Mouse (Mus musculus): Measurements from ENCODE around the gene Dct. TPM values are rescaled to one million over a fixed set of nuclear protein-coding genes. Genes with fewer than 3 reads are reported as not detected.
A peak's percentile ranks its signal among the peaks of the same experiment; 100 is the strongest.

Dct gene
- polyA plus RNA-seq, 1 experiment from 2014 or later = 0.70 TPM

DNA sequence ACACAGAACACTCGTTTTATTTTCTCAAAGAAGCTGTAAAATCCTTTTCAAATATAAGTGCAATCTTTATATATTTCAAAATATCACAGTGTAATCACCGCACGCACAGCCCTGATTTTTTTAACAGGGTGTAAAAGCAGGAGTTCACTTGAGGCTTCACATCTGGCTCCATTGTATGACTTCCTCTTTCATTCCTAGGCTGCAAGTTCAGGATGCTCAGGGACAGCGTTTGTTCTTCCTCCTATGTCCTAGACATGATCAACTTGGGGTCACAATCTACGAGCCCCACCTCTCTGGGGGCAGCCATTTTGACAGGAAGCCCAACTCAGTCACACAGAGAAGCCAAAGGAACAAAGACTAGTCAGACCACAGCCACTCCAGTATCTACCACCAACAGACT lies 32.7 kb downstream of the Dct start:
- Histone ChIP-seq H3K4me2 (ENCODE audit: low read length) (no peak overlapping the region), H3K9ac (ENCODE audit: low read depth, low read length) (no peak overlapping the region), H3K9me3 (ENCODE audit: control insufficient read depth, low read length) (no peaks in the 10 kb centered on the region), H3K27me3 (replicated peaks; ENCODE audit: control insufficient read depth, insufficient read depth, low read length) (no peaks in the 10 kb centered on the region), H3K36me3 (ENCODE audit: control insufficient read depth, insufficient read depth, low read length) (no peaks in the 10 kb centered on the region), H3K4me3 (ENCODE audit: low read length) (no peak overlapping the region), H3K27ac (ENCODE audit: low read depth, low read length) (no peak overlapping the region), H3K4me1 (ENCODE audit: control insufficient read depth, insufficient read depth, low read depth, low read length) (no peaks in the 10 kb centered on the region)
- no peak for ATAC-seq
- WGBS = 84% methylated on average over 5 of the region's 5 CpGs

DNA sequence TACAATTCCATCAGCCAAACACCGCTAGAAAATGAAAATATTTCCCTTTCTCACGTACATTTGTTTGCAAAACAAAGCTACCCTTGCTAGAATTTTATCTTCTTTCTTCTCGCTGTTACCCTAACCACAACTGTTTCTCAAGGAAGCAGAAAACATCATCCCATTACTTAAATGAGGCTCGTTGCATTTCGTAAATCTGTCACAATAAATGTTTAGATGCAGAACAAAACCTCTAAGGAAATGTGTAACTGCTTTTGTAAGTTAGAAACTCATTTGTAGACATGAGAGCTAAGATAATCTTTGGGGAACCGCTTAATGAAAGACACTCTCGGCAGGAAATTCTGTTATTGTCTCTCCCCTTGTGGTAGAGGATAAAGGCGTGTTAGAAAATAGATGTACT lies 38.8 kb downstream of the Dct start:
- no peaks in the 10 kb centered on the region for H3K36me3 ChIP-seq (ENCODE audit: control insufficient read depth, insufficient read depth, low read length)
- H3K4me2 ChIP-seq (ENCODE audit: low read length) = no peak overlapping the region
- H3K4me1 ChIP-seq (ENCODE audit: control insufficient read depth, insufficient read depth, low read depth, low read length) = no peaks in the 10 kb centered on the region
- no peak overlapping the region for H3K9ac ChIP-seq (ENCODE audit: low read depth, low read length)
- no peaks in the 10 kb centered on the region for H3K9me3 ChIP-seq (ENCODE audit: control insufficient read depth, low read length)
- H3K27ac ChIP-seq (ENCODE audit: low read depth, low read length) = no peak overlapping the region
- H3K4me3 ChIP-seq (ENCODE audit: low read length) = no peak overlapping the region
- H3K27me3 ChIP-seq (replicated peaks; ENCODE audit: control insufficient read depth, insufficient read depth, low read length) = no peaks in the 10 kb centered on the region
- 65% methylated on average over 8 of the region's 8 CpGs for WGBS
- ATAC-seq = no peak

- Histone ChIP-seq H3K36me3 (ENCODE audit: control insufficient read depth, insufficient read depth, low read length) (no peaks in the 10 kb centered on the region), H3K9ac (ENCODE audit: low read depth, low read length) (no peak overlapping the region), H3K4me1 (ENCODE audit: control insufficient read depth, insufficient read depth, low read depth, low read length) (no peaks in the 10 kb centered on the region), H3K4me2 (ENCODE audit: low read length) (no peak overlapping the region), H3K27me3 (replicated peaks; ENCODE audit: control insufficient read depth, insufficient read depth, low read length) (no peaks in the 10 kb centered on the region), H3K4me3 (ENCODE audit: low read length) (no peak overlapping the region), H3K27ac (ENCODE audit: low read depth, low read length) (no peak overlapping the region), H3K9me3 (ENCODE audit: control insufficient read depth, low read length) (no peaks in the 10 kb centered on the region)
- 78% methylated on average over 9 of the region's 9 CpGs for WGBS
- ATAC-seq = no peak
Observed at GRCm38 (mm10) chr14:118009541-118009940, 42.5 kb downstream of the Dct start.

GRCm38 (mm10) chr14:118005697-118006096 lies 46.3 kb downstream of the Dct start:
- Histone ChIP-seq H3K4me3 (ENCODE audit: low read length) (no peak overlapping the region), H3K36me3 (ENCODE audit: control insufficient read depth, insufficient read depth, low read length) (no peaks in the 10 kb centered on the region), H3K4me1 (ENCODE audit: control insufficient read depth, insufficient read depth, low read depth, low read length) (peaks cover 16% of the 10 kb centered on the region), H3K9ac (ENCODE audit: low read depth, low read length) (no peak overlapping the region), H3K4me2 (ENCODE audit: low read length) (no peak overlapping the region), H3K27me3 (replicated peaks; ENCODE audit: control insufficient read depth, insufficient read depth, low read length) (peaks cover 3% of the 10 kb centered on the region; the same call in 1 of the 2 replicates), H3K9me3 (ENCODE audit: control insufficient read depth, low read length) (no peaks in the 10 kb centered on the region), H3K27ac (ENCODE audit: low read depth, low read length) (no peak overlapping the region)
- 15% methylated on average over 5 of the region's 5 CpGs for WGBS
- peak; percentile 41 for ATAC-seq

DNA sequence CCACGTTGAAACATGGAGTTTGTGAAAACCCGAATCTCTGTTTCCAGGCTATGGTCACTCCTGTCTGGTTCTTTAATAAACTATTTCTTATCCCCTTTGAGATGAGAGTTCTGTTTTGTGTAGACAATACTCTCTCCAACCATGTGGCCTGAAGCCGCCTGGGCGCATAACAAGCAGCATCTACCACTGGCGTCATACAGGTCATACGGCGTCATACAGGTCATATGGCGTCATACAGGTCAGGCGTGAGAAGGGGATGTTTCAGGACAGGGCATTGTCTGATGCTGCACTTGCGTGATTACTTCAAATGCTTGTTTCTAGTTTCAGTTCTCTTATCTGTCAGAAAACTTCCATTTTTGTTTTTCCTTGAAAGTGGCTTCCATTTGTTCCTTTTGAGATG lies 47.6 kb downstream of the Dct start:
- no peaks in the 10 kb centered on the region for H3K9me3 ChIP-seq (ENCODE audit: control insufficient read depth, low read length)
- H3K4me1 ChIP-seq (ENCODE audit: control insufficient read depth, insufficient read depth, low read depth, low read length) = peaks cover 16% of the 10 kb centered on the region
- no peak overlapping the region for H3K4me2 ChIP-seq (ENCODE audit: low read length)
- peaks cover 6% of the 10 kb centered on the region; the same call in 1 of the 2 replicates for H3K27me3 ChIP-seq (replicated peaks; ENCODE audit: control insufficient read depth, insufficient read depth, low read length)
- no peak overlapping the region for H3K27ac ChIP-seq (ENCODE audit: low read depth, low read length)
- H3K9ac ChIP-seq (ENCODE audit: low read depth, low read length) = no peak overlapping the region
- WGBS = 92% methylated on average over 10 of the region's 10 CpGs
- no peak overlapping the region for H3K4me3 ChIP-seq (ENCODE audit: low read length)
- H3K36me3 ChIP-seq (ENCODE audit: control insufficient read depth, insufficient read depth, low read length) = no peaks in the 10 kb centered on the region
- ATAC-seq = no peak

DNA sequence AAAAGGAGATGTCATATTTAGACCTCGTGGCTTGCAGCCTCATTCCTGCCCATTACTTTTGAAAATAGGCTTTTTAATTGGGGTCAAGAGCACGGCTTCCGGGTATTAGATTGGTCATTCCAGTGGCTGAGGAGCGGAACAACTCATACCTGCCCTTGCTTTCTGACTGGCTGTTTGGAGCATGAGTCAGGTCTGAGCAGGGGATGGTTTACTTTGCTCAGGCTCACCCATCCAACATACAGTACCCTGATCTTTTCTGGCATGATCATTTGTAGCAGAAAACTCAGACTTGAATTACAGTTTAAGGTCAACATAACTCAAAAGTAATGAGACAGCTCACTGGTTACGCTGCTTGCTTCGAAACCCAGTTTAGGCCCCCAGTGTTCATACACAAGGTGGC lies 58.2 kb downstream of the Dct start:
- 88% methylated on average over 6 of the region's 6 CpGs for WGBS

DNA sequence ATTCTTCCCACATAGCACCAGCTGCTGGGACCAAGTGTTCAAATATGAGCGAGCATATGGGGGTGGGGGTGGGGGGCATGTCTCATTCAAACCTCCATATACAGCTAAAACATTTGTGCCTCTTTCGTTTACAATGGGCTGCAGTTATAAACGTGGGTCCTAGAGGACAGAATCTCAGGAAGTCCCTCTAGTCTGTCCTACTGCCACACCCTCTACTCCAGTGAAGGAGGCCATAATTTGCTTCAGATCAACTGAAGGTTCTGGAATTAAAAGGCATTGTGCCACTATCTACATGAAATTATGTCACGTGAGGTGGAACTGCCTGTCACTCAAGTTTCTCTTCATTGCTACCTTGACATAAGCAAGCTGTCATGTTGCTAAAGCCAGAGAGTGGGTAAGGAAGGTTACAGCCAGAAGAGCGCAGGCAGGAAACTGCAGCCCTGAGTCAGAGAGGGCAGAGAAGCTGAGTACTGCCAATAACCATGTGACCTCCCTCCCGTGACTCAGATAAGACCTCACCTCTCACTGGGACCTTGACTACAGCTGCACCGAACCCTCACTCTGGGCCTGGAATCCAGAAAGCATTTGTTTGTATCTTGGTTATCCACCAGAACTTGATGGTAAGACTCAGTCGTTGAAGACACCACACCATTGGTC lies 59.3 kb downstream of the Dct start:
- 69% methylated on average over 8 of the region's 8 CpGs for WGBS
- Histone ChIP-seq H3K4me1 (ENCODE audit: control insufficient read depth, insufficient read depth, low read depth, low read length) (no peaks in the 10 kb centered on the region), H3K36me3 (ENCODE audit: control insufficient read depth, insufficient read depth, low read length) (no peaks in the 10 kb centered on the region), H3K9ac (ENCODE audit: low read depth, low read length) (no peak overlapping the region), H3K9me3 (ENCODE audit: control insufficient read depth, low read length) (no peaks in the 10 kb centered on the region), H3K27me3 (replicated peaks; ENCODE audit: control insufficient read depth, insufficient read depth, low read length) (no peaks in the 10 kb centered on the region), H3K4me3 (ENCODE audit: low read length) (no peak overlapping the region), H3K4me2 (ENCODE audit: low read length) (no peak overlapping the region), H3K27ac (ENCODE audit: low read depth, low read length) (no peak overlapping the region)
- peak; percentile 40; the same call in 1 of the 2 replicates for ATAC-seq

More for the DNA sequence above, 58.2 kb downstream of the Dct start:
- Histone ChIP-seq H3K9ac (ENCODE audit: low read depth, low read length) (no peak overlapping the region), H3K9me3 (ENCODE audit: control insufficient read depth, low read length) (no peaks in the 10 kb centered on the region), H3K27ac (ENCODE audit: low read depth, low read length) (no peak overlapping the region), H3K4me2 (ENCODE audit: low read length) (no peak overlapping the region), H3K4me1 (ENCODE audit: control insufficient read depth, insufficient read depth, low read depth, low read length) (no peaks in the 10 kb centered on the region), H3K36me3 (ENCODE audit: control insufficient read depth, insufficient read depth, low read length) (no peaks in the 10 kb centered on the region), H3K4me3 (ENCODE audit: low read length) (no peak overlapping the region), H3K27me3 (replicated peaks; ENCODE audit: control insufficient read depth, insufficient read depth, low read length) (no peaks in the 10 kb centered on the region)
- no peak for ATAC-seq

DNA sequence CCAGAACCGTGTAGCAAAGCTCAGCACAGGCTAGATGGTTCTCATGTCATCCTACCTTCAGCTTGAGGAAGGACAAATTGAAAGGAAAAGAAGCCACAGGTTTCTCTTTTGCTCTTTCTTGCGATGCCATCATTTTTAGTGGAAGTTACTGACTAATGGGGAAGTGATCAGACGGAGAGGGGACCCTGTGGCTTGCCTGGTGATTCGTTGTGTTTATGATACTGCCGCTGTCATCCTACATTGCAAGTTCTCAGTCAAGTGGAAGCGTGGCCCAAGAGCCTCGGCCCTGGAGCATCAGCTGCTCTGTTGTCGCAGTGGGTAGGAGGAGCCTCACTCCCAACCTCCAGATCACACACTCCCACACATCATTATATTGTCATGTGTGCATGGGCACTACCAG lies 61.8 kb downstream of the Dct start:
- Histone ChIP-seq H3K4me2 (ENCODE audit: low read length) (no peak overlapping the region), H3K36me3 (ENCODE audit: control insufficient read depth, insufficient read depth, low read length) (no peaks in the 10 kb centered on the region), H3K27me3 (replicated peaks; ENCODE audit: control insufficient read depth, insufficient read depth, low read length) (no peaks in the 10 kb centered on the region), H3K9ac (ENCODE audit: low read depth, low read length) (no peak overlapping the region), H3K27ac (ENCODE audit: low read depth, low read length) (no peak overlapping the region), H3K4me1 (ENCODE audit: control insufficient read depth, insufficient read depth, low read depth, low read length) (no peaks in the 10 kb centered on the region), H3K4me3 (ENCODE audit: low read length) (no peak overlapping the region), H3K9me3 (ENCODE audit: control insufficient read depth, low read length) (no peaks in the 10 kb centered on the region)
- no peak for ATAC-seq
- 80% methylated on average over 8 of the region's 8 CpGs for WGBS

DNA sequence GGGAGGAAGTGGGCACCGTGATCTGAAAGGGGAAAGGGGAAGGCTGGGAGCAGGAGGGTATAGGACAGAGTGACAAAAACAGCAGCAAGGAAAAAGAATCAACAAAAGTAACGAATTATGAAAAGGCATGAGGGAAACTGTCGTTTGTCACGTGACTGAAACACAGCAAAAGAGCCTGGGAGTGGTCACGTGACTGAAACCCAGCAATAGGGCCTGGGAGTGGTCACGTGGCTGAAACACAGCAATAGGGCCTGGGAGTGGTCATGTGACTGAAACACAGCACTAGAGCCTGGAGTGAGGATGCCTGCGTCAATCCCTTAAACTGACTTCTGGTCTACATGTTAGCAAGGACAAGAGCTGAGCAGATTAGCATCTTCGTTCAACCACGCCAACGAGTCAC lies 63.6 kb downstream of the Dct start:
- no peaks in the 10 kb centered on the region for H3K4me1 ChIP-seq (ENCODE audit: control insufficient read depth, insufficient read depth, low read depth, low read length)
- H3K36me3 ChIP-seq (ENCODE audit: control insufficient read depth, insufficient read depth, low read length) = no peaks in the 10 kb centered on the region
- ATAC-seq = no peak
- H3K27ac ChIP-seq (ENCODE audit: low read depth, low read length) = no peak overlapping the region
- H3K4me3 ChIP-seq (ENCODE audit: low read length) = no peak overlapping the region
- H3K9me3 ChIP-seq (ENCODE audit: control insufficient read depth, low read length) = no peaks in the 10 kb centered on the region
- WGBS = 82% methylated on average over 10 of the region's 10 CpGs
- no peak overlapping the region for H3K9ac ChIP-seq (ENCODE audit: low read depth, low read length)
- no peaks in the 10 kb centered on the region for H3K27me3 ChIP-seq (replicated peaks; ENCODE audit: control insufficient read depth, insufficient read depth, low read length)
- H3K4me2 ChIP-seq (ENCODE audit: low read length) = no peak overlapping the region

DNA sequence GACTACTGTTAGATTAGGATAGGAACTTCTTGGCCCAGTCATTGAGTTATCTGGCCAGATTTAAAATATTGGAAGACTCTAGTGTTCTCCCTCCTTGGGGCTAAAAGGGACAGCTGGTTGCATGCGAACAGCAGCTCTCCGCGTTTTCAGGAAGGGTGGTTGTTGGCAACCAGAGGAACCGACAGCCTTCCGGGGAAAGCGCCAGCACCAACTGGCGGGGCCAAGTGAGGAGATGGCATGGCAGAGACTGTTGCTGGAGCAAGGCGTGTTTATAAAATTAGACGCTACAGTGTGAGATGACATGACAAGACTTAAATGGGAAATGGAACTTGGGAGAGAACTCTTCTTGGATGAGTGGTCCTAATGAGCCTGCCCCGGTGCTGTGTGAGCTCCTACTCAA lies 70.5 kb downstream of the Dct start:
- H3K4me3 ChIP-seq (ENCODE audit: low read length) = no peak overlapping the region
- WGBS = 91% methylated on average over 10 of the region's 10 CpGs
- H3K27me3 ChIP-seq (replicated peaks; ENCODE audit: control insufficient read depth, insufficient read depth, low read length) = no peaks in the 10 kb centered on the region
- H3K4me1 ChIP-seq (ENCODE audit: control insufficient read depth, insufficient read depth, low read depth, low read length) = no peaks in the 10 kb centered on the region
- H3K4me2 ChIP-seq (ENCODE audit: low read length) = no peak overlapping the region
- ATAC-seq = no peak
- no peak overlapping the region for H3K27ac ChIP-seq (ENCODE audit: low read depth, low read length)
- no peaks in the 10 kb centered on the region for H3K9me3 ChIP-seq (ENCODE audit: control insufficient read depth, low read length)
- no peaks in the 10 kb centered on the region for H3K36me3 ChIP-seq (ENCODE audit: control insufficient read depth, insufficient read depth, low read length)
- H3K9ac ChIP-seq (ENCODE audit: low read depth, low read length) = no peak overlapping the region

All from hindbrain, embryonic 16.5 days (tissue).